Mouse (Mus musculus) bone marrow, adult 2 months (tissue): Measurements from ENCODE around the gene Unc5c.

Source experiments
- CTCF ChIP-seq: fragments of 200-500 bp; IDR thresholded peaks from 2 replicates; pipeline ENCODE4 v1.5.1; 2011; ENCODE audit warnings: low read length, control low read depth; ENCODE audit not compliant: control insufficient read depth, insufficient read depth
- POLR2A ChIP-seq: fragments of 200-500 bp; IDR thresholded peaks from 2 replicates; pipeline ENCODE4 v1.6.1; 2011; ENCODE audit warnings: low read depth, mild to moderate bottlenecking, control low read depth, low read length, borderline replicate concordance; ENCODE audit not compliant: control insufficient read depth

- TF ChIP-seq CTCF (no peak), POLR2A (no peak)
Observed at GRCm38 (mm10) chr3:141511253-141512038, 46.4 kb downstream of the Unc5c start.
